Mouse (Mus musculus) kidney, adult 18-20 months (tissue): ENCODE measurements around the gene Yars.

Source experiments
- DNase-seq: peaks from one replicate; pipeline ENCODE4 v3.0.0; 2021

Yars gene

GRCm38 (mm10) chr4:129189542-129190519 lies at the start of gene Yars, which contains the start of gene S100pbp:
Gene Yars (plus strand): TSS chr4:129189760.
Gene S100pbp (minus strand): TSS chr4:129189727.
- DNase-seq, result peak; percentile 98

DNA sequence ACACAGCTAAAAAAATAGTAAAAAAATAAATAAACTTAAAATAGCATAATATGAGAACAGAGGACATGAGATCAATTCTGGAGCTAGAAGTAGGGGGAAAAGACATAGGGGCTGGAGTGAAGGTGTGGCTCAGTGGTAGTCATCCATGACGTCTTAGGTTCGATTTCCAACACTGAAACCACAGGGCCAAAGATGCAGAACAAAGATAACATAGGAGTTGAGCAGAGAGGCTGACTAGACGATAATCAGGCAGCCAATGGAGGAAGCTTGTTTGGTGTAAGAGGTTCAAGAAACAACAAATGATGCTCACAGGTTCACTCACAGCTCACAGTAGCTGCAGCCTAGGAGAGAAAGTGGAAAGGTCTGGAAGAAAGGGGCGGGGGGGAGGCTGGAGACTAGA lies 48.8 kb upstream of the Yars start:
- no peak for DNase-seq

DNA sequence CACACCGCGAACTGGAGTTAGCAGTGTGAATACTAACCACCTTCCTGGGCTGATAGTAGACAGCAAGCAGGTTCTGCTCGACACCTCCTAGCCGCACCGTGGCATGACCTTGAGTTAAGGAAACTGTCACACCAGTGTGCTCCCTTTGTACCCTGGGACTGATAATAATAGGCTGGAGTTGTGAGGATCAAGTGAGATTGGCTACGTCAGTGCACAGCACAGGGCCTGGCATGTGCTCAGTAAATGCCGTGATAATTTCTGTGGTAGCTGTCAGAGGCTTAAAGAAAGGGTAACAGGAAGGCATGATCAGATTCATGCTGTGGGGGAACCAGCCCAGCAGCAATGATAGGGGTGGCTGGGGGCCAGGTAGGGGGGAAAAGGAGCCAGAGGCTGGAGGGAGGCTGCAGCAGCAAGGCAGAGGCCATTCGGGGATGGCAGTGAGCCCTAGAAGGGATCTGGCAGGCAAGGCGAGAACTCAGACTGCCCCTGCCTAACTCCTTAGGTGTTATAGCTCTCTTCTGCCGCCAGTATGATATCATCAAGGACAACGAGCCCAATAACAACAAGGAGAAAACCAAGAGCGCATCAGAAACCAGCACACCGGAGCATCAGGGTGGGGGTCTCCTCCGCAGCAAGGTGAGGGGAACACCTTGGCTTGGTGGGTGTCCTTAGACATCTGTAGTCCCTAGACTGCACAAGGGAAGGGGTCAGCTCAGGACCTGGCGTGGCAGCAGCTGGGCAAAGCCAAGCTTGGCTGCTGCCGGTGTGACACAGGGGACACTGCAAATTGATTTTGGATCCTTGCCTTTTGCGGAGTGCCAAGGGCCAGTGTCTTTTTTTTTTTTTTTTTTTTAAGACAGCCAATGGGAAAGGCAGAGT lies 47.8 kb upstream of the Yars start:
- DNase-seq, result no peak

DNA sequence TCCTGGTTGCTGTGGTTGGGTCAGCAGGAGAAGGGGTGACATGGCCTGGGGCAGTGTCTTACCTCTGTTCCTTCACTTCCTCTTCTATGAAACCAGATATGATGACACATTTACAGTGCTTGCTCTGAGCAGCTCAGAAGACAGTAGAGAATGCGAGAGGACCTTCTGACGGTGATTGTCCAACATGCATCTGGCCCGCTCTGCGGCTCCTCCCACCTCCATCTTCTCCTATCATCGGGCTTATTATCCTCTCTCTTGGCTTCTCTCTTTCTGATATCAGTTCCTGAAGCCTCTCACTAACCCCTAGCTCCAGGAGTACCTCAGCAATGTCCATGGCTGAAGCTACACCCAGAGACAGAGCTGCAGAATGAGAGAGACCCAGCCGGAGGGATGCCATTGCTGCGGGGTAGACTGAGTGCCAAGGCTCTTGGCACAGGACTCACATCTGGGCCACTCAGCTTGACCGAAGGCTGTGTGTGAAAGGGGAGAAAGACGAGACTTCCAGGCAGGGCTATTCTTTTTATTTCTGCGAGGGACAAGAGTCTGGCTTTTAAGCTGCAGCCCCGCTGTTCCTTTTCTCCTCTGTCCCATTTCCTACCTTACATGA lies 47.0 kb upstream of the Yars start:
- no peak for DNase-seq

GRCm38 (mm10) chr4:129143509-129143908 lies 46.1 kb upstream of the Yars start:
- no peak for DNase-seq

- DNase-seq, result no peak
Measured at GRCm38 (mm10) chr4:129144401-129145367, 44.9 kb upstream of the Yars start.

- DNase-seq, result no peak
Measured at GRCm38 (mm10) chr4:129145411-129145810, 44.1 kb upstream of the Yars start.

GRCm38 (mm10) chr4:129145943-129146342 lies 43.6 kb upstream of the Yars start:
- DNase-seq, result no peak

DNA sequence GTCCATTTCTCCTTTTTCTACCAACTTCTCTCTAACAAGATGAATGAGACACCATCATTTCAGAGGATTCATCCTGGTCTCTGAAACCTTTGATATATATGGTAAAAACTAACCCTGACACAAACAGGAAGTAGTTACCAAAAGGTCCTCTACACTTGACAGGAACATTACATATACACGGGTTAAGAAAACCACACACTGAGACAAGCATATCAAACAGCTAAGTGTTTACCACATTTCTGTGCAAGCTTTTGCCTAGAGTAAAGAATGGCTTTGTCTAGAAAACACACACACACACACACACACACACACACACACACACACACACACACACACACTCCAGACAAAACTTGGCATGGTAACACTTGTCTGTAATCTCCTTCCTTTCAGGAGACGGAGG lies 43.2 kb upstream of the Yars start:
- no peak for DNase-seq

- DNase-seq, result no peak
Measured at GRCm38 (mm10) chr4:129147552-129148103, 41.9 kb upstream of the Yars start.

GRCm38 (mm10) chr4:129149321-129149720 lies 40.2 kb upstream of the Yars start:
- DNase-seq, result no peak

GRCm38 (mm10) chr4:129151276-129151811 lies 38.2 kb upstream of the Yars start:
- peak; percentile 28 for DNase-seq

GRCm38 (mm10) chr4:129157541-129157940 lies 32.0 kb upstream of the Yars start:
- DNase-seq, result no peak

DNA sequence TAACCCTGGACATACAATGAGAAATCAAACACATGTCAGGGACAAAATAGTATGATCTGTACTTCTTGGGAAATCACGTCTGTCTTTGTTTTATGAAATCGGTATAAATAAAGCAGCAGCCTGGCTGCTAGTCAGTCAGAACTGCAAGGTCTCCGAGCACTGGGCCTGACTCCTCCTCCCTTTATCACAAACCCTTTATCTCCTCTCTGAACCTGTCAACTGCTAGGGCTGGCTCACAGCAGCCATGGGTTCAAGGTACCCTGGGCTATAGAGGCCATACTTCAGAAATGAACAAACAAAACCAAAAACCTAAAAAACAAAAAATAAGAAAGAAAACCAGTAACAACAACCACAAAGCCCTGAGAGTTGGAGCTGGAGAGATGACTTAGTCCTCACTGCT lies 31.0 kb upstream of the Yars start:
- DNase-seq, result no peak

GRCm38 (mm10) chr4:129161076-129161475 lies 28.5 kb upstream of the Yars start:
- DNase-seq, result no peak

- no peak for DNase-seq
Measured at GRCm38 (mm10) chr4:129161581-129162255, 27.8 kb upstream of the Yars start.

- no peak for DNase-seq
Measured at GRCm38 (mm10) chr4:129172529-129172928, 17.0 kb upstream of the Yars start.

DNA sequence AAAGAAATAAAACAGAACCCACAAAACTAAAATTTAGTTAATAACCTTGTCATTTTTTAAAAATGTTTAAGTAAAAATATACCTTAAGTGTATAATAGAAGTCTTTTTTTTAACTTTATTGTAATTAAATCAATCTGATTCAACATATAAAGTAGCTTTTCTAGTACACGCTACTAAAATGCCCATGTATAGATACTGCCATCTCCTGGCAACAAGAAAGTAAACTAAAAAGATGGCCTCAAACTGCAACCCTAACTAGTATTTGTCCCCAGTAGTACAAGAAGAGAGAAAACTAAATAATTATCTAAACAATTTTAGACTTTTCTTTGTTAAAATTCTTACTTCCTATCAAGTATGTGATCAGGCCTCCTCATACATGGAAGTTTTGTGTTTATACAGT lies 10.0 kb upstream of the Yars start:
- no peak for DNase-seq

- DNase-seq, result no peak
Measured at GRCm38 (mm10) chr4:129188041-129188659, 1.4 kb upstream of the Yars start.
